Mouse (Mus musculus) liver (tissue): ENCODE measurements at regions not wholly inside any gene's neighbourhood (a gene's known extent, or its start where the extent isn't known, plus 50 kb on each side); places are given as distances from the start of the nearest gene placed in this dataset.
A peak's percentile ranks its signal among the peaks of the same experiment; 100 is the strongest.
"Not testable (repeated sequence)": the region's sequence is repeated elsewhere in the genome, so short reads cannot be mapped to it uniquely, and the experiment has no call there.

Source experiments
- DNase-seq: peaks from one replicate; pipeline ENCODE4 v3.0.0-alpha.2; 2020; ENCODE audit warnings: mixed read lengths

- DNase-seq = not testable (repeated sequence)
Observed at GRCm38 (mm10) chr13:3035291-3035690, 502.6 kb upstream of the Gdi2 start.

GRCm38 (mm10) chr13:3037010-3037409 lies 500.9 kb upstream of the Gdi2 start:
- peak; percentile 7 for DNase-seq

DNA sequence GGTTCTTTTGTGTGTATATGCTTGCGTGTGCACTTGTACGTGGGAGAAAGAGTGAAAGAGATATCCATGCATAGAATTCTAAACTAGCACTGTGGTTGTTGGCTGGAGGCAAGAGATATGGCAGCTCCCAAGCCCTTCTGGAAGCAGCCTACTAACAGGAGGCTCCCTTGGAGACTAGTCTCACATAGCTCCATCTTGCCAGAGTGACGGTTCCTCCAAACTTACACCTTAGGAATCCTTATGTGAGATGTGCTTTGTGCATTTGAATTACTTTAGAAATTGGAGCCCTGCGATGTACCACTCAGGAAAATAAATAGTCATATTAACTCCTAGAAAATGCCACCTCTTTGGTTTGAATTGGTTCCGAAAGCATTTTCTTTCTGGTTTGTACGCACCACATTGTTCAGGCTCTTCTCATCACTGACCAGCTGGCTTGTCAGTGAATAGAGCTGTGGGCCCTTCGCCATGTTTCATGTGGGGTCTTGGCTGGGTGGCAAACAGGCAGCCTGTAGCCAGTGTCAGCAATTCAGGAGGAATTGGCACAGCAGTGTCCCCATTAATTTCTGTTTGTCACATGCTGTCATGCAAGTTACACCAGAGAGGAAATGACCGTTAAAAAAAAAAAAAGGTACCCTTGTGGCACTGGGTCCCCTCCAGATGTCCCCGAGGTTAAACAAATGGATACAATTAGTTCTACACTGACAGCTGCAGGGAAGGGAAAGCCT lies 491.3 kb upstream of the Gdi2 start:
- DNase-seq = not testable (repeated sequence)

DNA sequence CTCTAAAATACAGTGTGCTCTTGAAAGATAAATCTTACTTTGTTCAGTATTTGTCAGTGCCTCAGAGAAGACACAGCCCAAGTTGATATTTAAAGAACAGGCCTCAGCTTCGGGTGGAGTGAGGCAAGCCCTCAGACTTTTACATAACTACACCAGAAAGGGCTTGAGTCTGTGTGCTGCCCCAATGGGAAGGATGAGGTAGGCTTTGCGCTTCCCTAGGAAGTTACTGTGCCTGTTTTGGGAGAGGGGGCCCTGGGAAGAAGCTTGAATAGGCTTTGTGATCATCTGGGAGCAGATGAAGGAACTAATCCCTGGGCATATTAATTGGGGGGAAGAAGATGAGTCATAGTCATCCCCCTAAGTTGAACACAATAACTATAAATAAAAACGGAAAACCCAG lies 454.4 kb upstream of the Gdi2 start:
- not testable (repeated sequence) for DNase-seq

DNA sequence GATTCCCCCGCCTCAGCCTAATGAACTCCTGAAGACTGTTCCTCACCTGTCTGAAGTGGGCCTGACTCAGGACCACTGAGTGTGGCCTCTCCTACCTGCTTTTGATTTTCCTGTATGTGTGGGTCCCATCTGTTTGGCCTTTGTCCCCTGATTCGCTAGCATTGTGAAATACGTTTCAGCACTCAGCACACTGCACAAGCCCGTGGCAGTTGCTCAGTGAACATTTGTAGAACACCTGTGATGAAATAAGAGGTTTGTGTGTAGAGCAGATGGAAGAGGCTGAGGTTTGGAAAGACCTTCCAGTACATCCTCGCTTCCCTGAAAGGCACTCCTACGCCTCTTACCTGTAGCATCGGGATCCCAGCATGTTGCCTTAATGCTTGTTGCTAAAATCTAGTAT lies 447.9 kb upstream of the Gdi2 start:
- DNase-seq = not testable (repeated sequence)

DNA sequence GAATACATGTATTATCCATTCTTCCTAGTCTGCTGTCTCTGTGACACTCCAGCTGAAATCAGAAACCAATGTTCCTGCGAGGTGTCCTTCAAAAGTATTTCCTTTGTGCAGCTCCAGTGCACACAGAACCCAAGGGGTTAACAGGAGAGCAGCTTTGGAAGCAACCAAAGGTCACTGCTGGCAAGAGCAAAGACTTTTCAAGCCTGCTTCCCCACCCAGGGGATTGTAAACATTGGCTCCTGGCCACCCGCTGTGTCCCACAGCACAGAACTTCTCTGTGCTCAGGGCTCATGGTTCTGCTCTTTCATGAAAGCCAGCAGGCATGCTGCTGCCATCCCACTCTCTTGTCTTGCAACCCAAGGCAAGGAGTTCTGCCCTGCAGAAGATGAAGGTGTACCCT lies 431.3 kb upstream of the Gdi2 start:
- not testable (repeated sequence) for DNase-seq

GRCm38 (mm10) chr13:3128150-3128549 lies 409.7 kb upstream of the Gdi2 start:
- not testable (repeated sequence) for DNase-seq

- DNase-seq = not testable (repeated sequence)
Observed at GRCm38 (mm10) chr13:3137281-3137680, 400.6 kb upstream of the Gdi2 start.

DNA sequence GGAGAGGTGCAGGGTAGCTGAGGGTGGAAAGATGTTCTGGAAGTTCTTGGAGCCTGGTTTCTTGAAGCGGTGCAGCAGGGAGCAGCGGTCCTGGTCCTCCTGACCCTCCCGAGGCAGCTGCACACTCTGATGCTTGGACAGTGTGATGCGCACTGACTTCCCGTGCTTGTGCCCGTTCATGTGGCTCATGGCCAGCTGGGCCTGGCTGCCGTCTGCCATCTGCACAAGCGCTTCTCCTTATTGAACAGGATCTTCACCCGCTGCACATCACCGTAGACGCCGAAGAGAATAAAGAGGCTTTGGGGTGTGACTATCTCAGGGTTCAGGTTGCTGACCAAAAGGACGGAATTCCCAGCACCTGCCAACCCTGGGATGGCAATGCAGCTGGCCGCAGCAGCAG lies 399.2 kb upstream of the Gdi2 start:
- DNase-seq = no peak

- not testable (repeated sequence) for DNase-seq
Observed at GRCm38 (mm10) chr13:3145513-3145912, 392.4 kb upstream of the Gdi2 start.
